Mouse (Mus musculus) intestine, embryonic 16.5 days (tissue): ENCODE measurements around the gene Gnai2. TPM values are rescaled to one million over a fixed set of nuclear protein-coding genes. Genes with fewer than 3 reads are reported as not detected.

Experiments
- ATAC-seq: fragments of 200-750 bp; cut with Nextera tagmentation; 2 replicates; pipeline ENCODE4 v1.8.0; 2017; ENCODE audit warnings: moderate TSS enrichment, moderate library complexity
- H3K27ac ChIP-seq: fragments of 300-500 bp; sonication (generic); 2 replicates; pipeline ENCODE4 v1.5.1; 2014; ENCODE audit warnings: mild to moderate bottlenecking, low read length
- H3K27me3 ChIP-seq: fragments of 300-500 bp; sonication (generic); replicated peaks from 2 replicates; pipeline ENCODE4 v1.6.1; 2014; ENCODE audit warnings: low read length, control low read depth, mixed read lengths; ENCODE audit not compliant: control insufficient read depth, insufficient read depth
- H3K36me3 ChIP-seq: fragments of 300-500 bp; sonication (generic); 2 replicates; pipeline ENCODE4 v1.6.1; 2014; ENCODE audit warnings: low read length, control low read depth; ENCODE audit not compliant: control insufficient read depth, insufficient read depth
- H3K4me1 ChIP-seq: fragments of 300-500 bp; sonication (generic); 2 replicates; pipeline ENCODE4 v1.6.1; 2014; ENCODE audit warnings: low read length, control low read depth, mixed read lengths; ENCODE audit not compliant: control insufficient read depth, insufficient read depth
- H3K4me2 ChIP-seq: fragments of 300-500 bp; sonication (generic); 2 replicates; pipeline ENCODE4 v1.6.1; 2014; ENCODE audit warnings: low read depth, low read length, control low read depth
- H3K4me3 ChIP-seq: fragments of 300-500 bp; sonication (generic); 2 replicates; pipeline ENCODE4 v1.5.1; 2014; ENCODE audit warnings: mild to moderate bottlenecking, low read length
- H3K9ac ChIP-seq: fragments of 300-500 bp; sonication (generic); 2 replicates; pipeline ENCODE4 v1.6.1; 2014; ENCODE audit warnings: low read depth, low read length
- H3K9me3 ChIP-seq: fragments of 300-500 bp; sonication (generic); 2 replicates; pipeline ENCODE4 v1.6.1; 2016; ENCODE audit warnings: low read length, control low read depth; ENCODE audit not compliant: control insufficient read depth
- WGBS: fragments of 180-500 bp; shearing (Covaris S2); extraction: QIAGEN DNeasy Blood & Tissue Kit; methylation state at CpG from one replicate; pipeline ENCODE4 v1.1.7; 2014; 5-methylcytosine and 5-hydroxymethylcytosine counted together
- polyA plus RNA-seq: library from polyadenylated mRNA; unstranded; fragments of >200 nt; fragmentation: Nextera tagmentation; extraction: Ambion mirVana; gene quantifications from 2 replicates; pipeline ENCODE4 v1.2.1, GENCODE M21; 2015

Gnai2 gene
- polyA plus RNA-seq, 1 experiment from 2014 or later = 301 TPM

- H3K36me3 ChIP-seq = peaks cover 15% of the 10 kb centered on the region
- 69% methylated on average over 6 of the region's 6 CpGs for WGBS
- H3K9ac ChIP-seq = peak overlapping the region; percentile 75
- no peaks in the 10 kb centered on the region for H3K27me3 ChIP-seq
- peak overlapping the region; percentile 84; the same call in 1 of the 2 replicates for H3K4me2 ChIP-seq
- peak overlapping the region; percentile 45 for H3K4me3 ChIP-seq
- ATAC-seq = no peak
- no peaks in the 10 kb centered on the region for H3K9me3 ChIP-seq
- H3K27ac ChIP-seq = peak overlapping the region; percentile 93
- H3K4me1 ChIP-seq = peaks cover 45% of the 10 kb centered on the region
Observed at GRCm38 (mm10) chr9:107611456-107612190, 23.5 kb downstream of the Gnai2 start.

- Histone ChIP-seq H3K36me3 (no peaks in the 10 kb centered on the region; the same call in 1 of the 2 replicates), H3K4me1 (peaks cover 50% of the 10 kb centered on the region), H3K4me3 (no peak overlapping the region), H3K27ac (no peak overlapping the region; the same call in 1 of the 2 replicates), H3K4me2 (no peak overlapping the region), H3K9me3 (no peaks in the 10 kb centered on the region), H3K27me3 (no peaks in the 10 kb centered on the region), H3K9ac (0 out of 2 replicates have a peak overlapping the region, but pooled peaks have one; percentile 2)
- ATAC-seq = no peak
- 72% methylated on average over 4 of the region's 4 CpGs for WGBS
Observed at GRCm38 (mm10) chr9:107609433-107609830, 25.7 kb downstream of the Gnai2 start.

GRCm38 (mm10) chr9:107608741-107609432, 26.3 kb downstream of the Gnai2 start, which contains the start of gene Sema3b:
Gene Sema3b, minus strand, starts transcription at chr9:107609229.
- peak within 1 kb of the TSS; percentile 73 for H3K9ac ChIP-seq
- peak within 1 kb of the TSS; percentile 92 for H3K27ac ChIP-seq
- no peak within 1 kb of the TSS for H3K4me3 ChIP-seq
- WGBS = 44% methylated on average over 12 of the region's 12 CpGs
- no peaks in the 10 kb centered on the region for H3K36me3 ChIP-seq
- H3K27me3 ChIP-seq = no peaks in the 10 kb centered on the region
- H3K4me1 ChIP-seq = peaks cover 55% of the 10 kb centered on the region
- H3K4me2 ChIP-seq = peak within 1 kb of the TSS; percentile 24; the same call in 1 of the 2 replicates
- ATAC-seq = no peak
- H3K9me3 ChIP-seq = no peaks in the 10 kb centered on the region

GRCm38 (mm10) chr9:107607653-107608245, 27.4 kb downstream of the Gnai2 start:
- Histone ChIP-seq H3K9ac (peak overlapping the region; percentile 73), H3K27ac (peak overlapping the region; percentile 92), H3K27me3 (no peaks in the 10 kb centered on the region), H3K9me3 (no peaks in the 10 kb centered on the region), H3K36me3 (no peaks in the 10 kb centered on the region), H3K4me2 (peak overlapping the region; percentile 43), H3K4me1 (peaks cover 60% of the 10 kb centered on the region), H3K4me3 (no peak overlapping the region)
- 53% methylated on average over 9 of the region's 9 CpGs for WGBS
- ATAC-seq = no peak

GRCm38 (mm10) chr9:107607036-107607435, 28.1 kb downstream of the Gnai2 start:
- Histone ChIP-seq H3K27me3 (no peaks in the 10 kb centered on the region), H3K9ac (peak overlapping the region; percentile 73), H3K4me2 (peak overlapping the region; percentile 43), H3K27ac (peak overlapping the region; percentile 92), H3K9me3 (no peaks in the 10 kb centered on the region), H3K4me3 (peak overlapping the region; percentile 49), H3K4me1 (peaks cover 62% of the 10 kb centered on the region), H3K36me3 (no peaks in the 10 kb centered on the region)
- peak; percentile 4 for ATAC-seq
- WGBS = 52% methylated on average over 2 of the region's 2 CpGs

- peak overlapping the region; percentile 49 for H3K4me3 ChIP-seq
- peak overlapping the region; percentile 73 for H3K9ac ChIP-seq
- H3K9me3 ChIP-seq = no peaks in the 10 kb centered on the region
- no peaks in the 10 kb centered on the region for H3K36me3 ChIP-seq
- no peaks in the 10 kb centered on the region for H3K27me3 ChIP-seq
- ATAC-seq = peak; percentile 52
- WGBS = 7% methylated on average over 9 of the region's 9 CpGs
- peak overlapping the region; percentile 43 for H3K4me2 ChIP-seq
- H3K4me1 ChIP-seq = peaks cover 61% of the 10 kb centered on the region
- H3K27ac ChIP-seq = peak overlapping the region; percentile 92
Observed at GRCm38 (mm10) chr9:107606591-107606990, 28.6 kb downstream of the Gnai2 start.

GRCm38 (mm10) chr9:107605041-107605661, 30.0 kb downstream of the Gnai2 start:
- WGBS = 28% methylated on average over 23 of the region's 23 CpGs
- Histone ChIP-seq H3K27ac (peak overlapping the region; percentile 92), H3K4me1 (peaks cover 61% of the 10 kb centered on the region), H3K4me2 (peak overlapping the region; percentile 57), H3K36me3 (peaks cover 2% of the 10 kb centered on the region; the same call in 1 of the 2 replicates), H3K27me3 (no peaks in the 10 kb centered on the region), H3K9ac (peak overlapping the region; percentile 73), H3K9me3 (no peaks in the 10 kb centered on the region), H3K4me3 (peak overlapping the region; percentile 49)
- ATAC-seq = peak; percentile 71

- peak overlapping the region; percentile 57; the same call in 1 of the 2 replicates for H3K4me2 ChIP-seq
- no peaks in the 10 kb centered on the region for H3K9me3 ChIP-seq
- peaks cover 2% of the 10 kb centered on the region; the same call in 1 of the 2 replicates for H3K36me3 ChIP-seq
- no peak overlapping the region for H3K27ac ChIP-seq
- peak overlapping the region; percentile 73; the same call in 1 of the 2 replicates for H3K9ac ChIP-seq
- peaks cover 62% of the 10 kb centered on the region for H3K4me1 ChIP-seq
- WGBS = 72% methylated on average over 6 of the region's 6 CpGs
- no peaks in the 10 kb centered on the region for H3K27me3 ChIP-seq
- H3K4me3 ChIP-seq = no peak overlapping the region
- ATAC-seq = no peak
Observed at GRCm38 (mm10) chr9:107603251-107603650, 31.9 kb downstream of the Gnai2 start.
